9 mouse cellular contexts compared by ENCODE assay signal in the genomic region with DNA sequence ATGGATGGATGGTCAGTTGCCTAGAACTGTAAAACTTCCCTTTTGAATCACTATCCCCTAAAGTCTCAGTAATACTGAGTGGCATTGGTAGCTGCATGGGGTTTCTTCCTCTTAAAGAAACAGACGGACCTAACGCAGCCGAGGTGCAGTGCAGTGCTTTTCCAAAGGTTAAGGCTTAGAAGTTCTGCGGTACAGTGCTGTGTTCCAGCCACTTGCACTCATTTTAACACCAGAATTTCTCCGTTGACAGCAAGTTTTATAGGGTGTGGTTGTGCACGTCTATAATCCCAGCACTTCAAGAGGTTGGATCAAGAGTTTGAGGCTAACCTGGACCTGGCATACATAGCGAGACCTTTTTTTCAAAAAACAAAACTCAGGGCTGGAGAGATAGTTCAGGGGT. TPM values are rescaled to one million over a fixed set of nuclear protein-coding genes. Genes with fewer than 3 reads are reported as not detected.
DNase-seq lines count a peak whose midpoint lies in the region; ATAC-seq and TF ChIP-seq lines count a peak whose summit lies in the region.
"Had no signal": no experiment of that assay in that cellular context is flagged by ENCODE, and none has a peak within 500 bp of the region (broad histone marks: within the 10 kb centered on the region; RNA-seq: fewer than 3 reads in every experiment).

No protein-coding gene starts in this region.

- H3K27ac ChIP-seq in kidney, postnatal 0 days: 0 out of 2 replicates have a peak overlapping the region, but pooled peaks have one; percentile 100
- no peak overlapping the region for H3K27ac ChIP-seq in embryonic facial prominence, embryonic 11.5 days (replicated peaks; ENCODE audit: low read depth, low read length)
- no peak overlapping the region; the same call in 1 of the 2 replicates for H3K27ac ChIP-seq in intestine, embryonic 16.5 days (ENCODE audit: low read length)
- no peak overlapping the region for H3K27ac ChIP-seq in neural tube, embryonic 12.5 days
- no peak overlapping the region for H3K27ac ChIP-seq in cerebellum, adult 2 months (ENCODE audit: insufficient read depth, low read length)

- DNase-seq in kidney, postnatal 0 days (ENCODE audit: low spot score): no peak
- DNase-seq in kidney, postnatal 36 days: no peak
- no peak for DNase-seq in embryonic facial prominence, embryonic 11.5 days (ENCODE audit: low spot score)
- DNase-seq in layer of hippocampus, postnatal 10 days (ENCODE audit: low spot score in 2 of 2): no peak
- no peak for DNase-seq in cerebellum, adult 2 months
- DNase-seq in right cerebral cortex, postnatal 10 days (ENCODE audit: low spot score in 2 of 2): no peak

- H3K9me3 ChIP-seq in kidney, postnatal 0 days (replicated peaks; ENCODE audit: low read length): no peaks in the 10 kb centered on the region
- H3K9me3 ChIP-seq in embryonic facial prominence, embryonic 11.5 days (replicated peaks; ENCODE audit: control insufficient read depth, low read length): no peaks in the 10 kb centered on the region
- H3K9me3 ChIP-seq in intestine, embryonic 16.5 days (ENCODE audit: control insufficient read depth, low read length): no peaks in the 10 kb centered on the region
- no peaks in the 10 kb centered on the region for H3K9me3 ChIP-seq in neural tube, embryonic 12.5 days

- TF ChIP-seq POLR2A in cerebellum, adult 2 months (IDR thresholded peaks at IDR 0.05; ENCODE audit: borderline replicate concordance, insufficient read depth, low read length): no peak

- H3K36me3 ChIP-seq in kidney, postnatal 0 days (ENCODE audit: insufficient read depth, low read length): no peaks in the 10 kb centered on the region
- no peaks in the 10 kb centered on the region for H3K36me3 ChIP-seq in embryonic facial prominence, embryonic 11.5 days (replicated peaks; ENCODE audit: control insufficient read depth, insufficient read depth, low read depth, low read length)
- H3K36me3 ChIP-seq in intestine, embryonic 16.5 days (ENCODE audit: control insufficient read depth, insufficient read depth, low read length): no peaks in the 10 kb centered on the region
- no peaks in the 10 kb centered on the region for H3K36me3 ChIP-seq in neural tube, embryonic 12.5 days

- WGBS in kidney, postnatal 0 days: 33% methylated on average over 7 of the region's 7 CpGs
- WGBS in embryonic facial prominence, embryonic 11.5 days: 45% methylated on average over 7 of the region's 7 CpGs
- WGBS in intestine, embryonic 16.5 days: 43% methylated on average over 7 of the region's 7 CpGs
- WGBS in neural tube, embryonic 12.5 days: 52% methylated on average over 7 of the region's 7 CpGs
- 69% methylated on average over 7 of the region's 7 CpGs for WGBS in cerebellum, adult 2 months

- no peak for TF ChIP-seq CTCF in kidney, postnatal 0 days (IDR thresholded peaks at IDR 0.05; ENCODE audit: low read depth)
- TF ChIP-seq CTCF in cerebellum, adult 2 months (IDR thresholded peaks at IDR 0.05; ENCODE audit: borderline replicate concordance, insufficient read depth, low read depth, low read length): no peak

- peak overlapping the region; percentile 95 for H3K4me3 ChIP-seq in kidney, postnatal 0 days (replicated peaks; ENCODE audit: low read depth, low read length)
- peak overlapping the region; percentile 97 for H3K4me3 ChIP-seq in embryonic facial prominence, embryonic 11.5 days (ENCODE audit: low read depth, low read length)
- H3K4me3 ChIP-seq in intestine, embryonic 16.5 days (ENCODE audit: low read length): peak overlapping the region; percentile 99
- peak overlapping the region; percentile 86; the same call in 1 of the 2 replicates for H3K4me3 ChIP-seq in neural tube, embryonic 12.5 days
- H3K4me3 ChIP-seq in cerebellum, adult 2 months (replicated peaks; ENCODE audit: insufficient read depth, low read depth, low read length): no peak overlapping the region

- no peak for ATAC-seq in kidney, postnatal 0 days (replicated peaks; ENCODE audit: low FRiP score, low read depth)
- no peak for ATAC-seq in embryonic facial prominence, embryonic 11.5 days (replicated peaks; ENCODE audit: insufficient number of reproducible peaks, low FRiP score, low TSS enrichment, low read depth)
- no peak for ATAC-seq in intestine, embryonic 16.5 days
- ATAC-seq in neural tube, embryonic 12.5 days (ENCODE audit: low FRiP score, low read depth): no peak

- H3K9ac ChIP-seq in kidney, postnatal 0 days (ENCODE audit: low read depth, low read length): peak overlapping the region; percentile 99
- H3K9ac ChIP-seq in embryonic facial prominence, embryonic 11.5 days (replicated peaks; ENCODE audit: low read length): no peak overlapping the region; the same call in 1 of the 2 replicates
- peak overlapping the region; percentile 99; the same call in 1 of the 2 replicates for H3K9ac ChIP-seq in intestine, embryonic 16.5 days (ENCODE audit: low read depth, low read length)
- H3K9ac ChIP-seq in neural tube, embryonic 12.5 days: no peak overlapping the region

- H3K4me2 ChIP-seq in kidney, postnatal 0 days (ENCODE audit: low read length): peak overlapping the region; percentile 71
- H3K4me2 ChIP-seq in embryonic facial prominence, embryonic 11.5 days (ENCODE audit: low read depth, low read length): peak overlapping the region; percentile 87
- peak overlapping the region; percentile 81 for H3K4me2 ChIP-seq in intestine, embryonic 16.5 days (ENCODE audit: low read depth, low read length)
- H3K4me2 ChIP-seq in neural tube, embryonic 12.5 days (replicated peaks): peak overlapping the region; percentile 87

- H3K4me1 ChIP-seq in kidney, postnatal 0 days (replicated peaks; ENCODE audit: insufficient read depth, low read length): peaks cover 23% of the 10 kb centered on the region
- peaks cover 10% of the 10 kb centered on the region for H3K4me1 ChIP-seq in embryonic facial prominence, embryonic 11.5 days (ENCODE audit: control insufficient read depth, insufficient read depth, low read length)
- peaks cover 28% of the 10 kb centered on the region for H3K4me1 ChIP-seq in intestine, embryonic 16.5 days (ENCODE audit: control insufficient read depth, insufficient read depth, low read length)
- H3K4me1 ChIP-seq in neural tube, embryonic 12.5 days: peaks cover 32% of the 10 kb centered on the region
- no peaks in the 10 kb centered on the region; the same call in 1 of the 2 replicates for H3K4me1 ChIP-seq in cerebellum, adult 2 months (ENCODE audit: control insufficient read depth, insufficient read depth, low read length)

- H3K27me3 ChIP-seq in kidney, postnatal 0 days (ENCODE audit: insufficient read depth, low read length): no peaks in the 10 kb centered on the region
- no peaks in the 10 kb centered on the region for H3K27me3 ChIP-seq in embryonic facial prominence, embryonic 11.5 days (ENCODE audit: control insufficient read depth, insufficient read depth, low read length)
- no peaks in the 10 kb centered on the region for H3K27me3 ChIP-seq in intestine, embryonic 16.5 days (replicated peaks; ENCODE audit: control insufficient read depth, insufficient read depth, low read length)
- no peaks in the 10 kb centered on the region for H3K27me3 ChIP-seq in neural tube, embryonic 12.5 days (replicated peaks)
- no peaks in the 10 kb centered on the region for H3K27me3 ChIP-seq in cerebellum, adult 2 months (ENCODE audit: control insufficient read depth, insufficient read depth, low read length)

RNA-seq across cellular contexts. Expression of a gene that starts 2.0 kb away (rescaled TPM):
- polyA plus RNA-seq in kidney, postnatal 0 days (2015; fragmentation: Nextera tagmentation; extraction: Ambion mirVana): 8.2 and 9.0 TPM in 2 replicates
- 11.3 and 11.7 TPM in 2 replicates for polyA plus RNA-seq in embryonic facial prominence, embryonic 11.5 days (2014; fragmentation: Nextera tagmentation; extraction: Ambion mirVana)
- 5.4 and 5.6 TPM in 2 replicates for polyA plus RNA-seq in intestine, embryonic 16.5 days (2015; fragmentation: Nextera tagmentation; extraction: Ambion mirVana)
- polyA plus RNA-seq in neural tube, embryonic 12.5 days (2016; fragmentation: Nextera tagmentation; extraction: Ambion mirVana): 7.0 and 7.1 TPM in 2 replicates
- total RNA-seq in layer of hippocampus, postnatal 10 days (2021): 1 to 10 TPM; 5.6 to 6.1 TPM
- polyA plus RNA-seq in cerebellum, adult 2 months (2012; rRNA removed): 3.2 and 3.3 TPM in 2 replicates

RNA-seq across cellular contexts. Expression of a gene that starts 2.6 kb away (rescaled TPM):
- polyA plus RNA-seq in kidney, postnatal 0 days (2015; fragmentation: Nextera tagmentation; extraction: Ambion mirVana): 13.0 and 13.2 TPM in 2 replicates
- 21.2 and 22.3 TPM in 2 replicates for polyA plus RNA-seq in embryonic facial prominence, embryonic 11.5 days (2014; fragmentation: Nextera tagmentation; extraction: Ambion mirVana)
- polyA plus RNA-seq in intestine, embryonic 16.5 days (2015; fragmentation: Nextera tagmentation; extraction: Ambion mirVana): 8.8 and 9.4 TPM in 2 replicates
- 15.1 and 17.9 TPM in 2 replicates for polyA plus RNA-seq in neural tube, embryonic 12.5 days (2016; fragmentation: Nextera tagmentation; extraction: Ambion mirVana)
- 10 to 100 TPM; 16.9 to 20.9 TPM for total RNA-seq in layer of hippocampus, postnatal 10 days (2021)
- polyA plus RNA-seq in cerebellum, adult 2 months (2012; rRNA removed): 16.7 and 18.8 TPM in 2 replicates

RNA-seq across cellular contexts. Expression of a gene that starts 31.9 kb away (rescaled TPM):
- 12.4 and 14.6 TPM in 2 replicates for polyA plus RNA-seq in kidney, postnatal 0 days (2015; fragmentation: Nextera tagmentation; extraction: Ambion mirVana)
- 3.9 and 6.0 TPM in 2 replicates for polyA plus RNA-seq in embryonic facial prominence, embryonic 11.5 days (2014; fragmentation: Nextera tagmentation; extraction: Ambion mirVana)
- polyA plus RNA-seq in intestine, embryonic 16.5 days (2015; fragmentation: Nextera tagmentation; extraction: Ambion mirVana): 11.6 and 12.5 TPM in 2 replicates
- 5.2 and 5.6 TPM in 2 replicates for polyA plus RNA-seq in neural tube, embryonic 12.5 days (2016; fragmentation: Nextera tagmentation; extraction: Ambion mirVana)
- 10 to 100 TPM; 62.3 to 75.3 TPM for total RNA-seq in layer of hippocampus, postnatal 10 days (2021)
- polyA plus RNA-seq in cerebellum, adult 2 months (2012; rRNA removed): 20.0 and 20.6 TPM in 2 replicates

RNA-seq across cellular contexts. Expression of a gene that starts 45.3 kb away (rescaled TPM):
- polyA plus RNA-seq in kidney, postnatal 0 days (2015; fragmentation: Nextera tagmentation; extraction: Ambion mirVana): 7.2 and 7.5 TPM in 2 replicates
- 1.2 and 2.5 TPM in 2 replicates for polyA plus RNA-seq in embryonic facial prominence, embryonic 11.5 days (2014; fragmentation: Nextera tagmentation; extraction: Ambion mirVana)
- 0.99 and 1.5 TPM in 2 replicates for polyA plus RNA-seq in intestine, embryonic 16.5 days (2015; fragmentation: Nextera tagmentation; extraction: Ambion mirVana)
- 0.75 and 0.83 TPM in 2 replicates for polyA plus RNA-seq in neural tube, embryonic 12.5 days (2016; fragmentation: Nextera tagmentation; extraction: Ambion mirVana)
- 1 to 10 TPM; 1.5 to 2.5 TPM for total RNA-seq in layer of hippocampus, postnatal 10 days (2021)
- polyA plus RNA-seq in cerebellum, adult 2 months (2012; rRNA removed): 0.72 and 0.90 TPM in 2 replicates
- total RNA-seq: neutrophil, adult 5-6 weeks had no signal

RNA-seq across cellular contexts. Expression of a gene that starts 47.4 kb away (rescaled TPM):
- 0.43 and 0.54 TPM in 2 replicates for polyA plus RNA-seq in kidney, postnatal 0 days (2015; fragmentation: Nextera tagmentation; extraction: Ambion mirVana)
- polyA plus RNA-seq in embryonic facial prominence, embryonic 11.5 days (2014; fragmentation: Nextera tagmentation; extraction: Ambion mirVana): 1.9 and 2.0 TPM in 2 replicates
- polyA plus RNA-seq in intestine, embryonic 16.5 days (2015; fragmentation: Nextera tagmentation; extraction: Ambion mirVana): 2.6 and 2.8 TPM in 2 replicates
- polyA plus RNA-seq in neural tube, embryonic 12.5 days (2016; fragmentation: Nextera tagmentation; extraction: Ambion mirVana): 5.0 and 5.8 TPM in 2 replicates
- total RNA-seq in layer of hippocampus, postnatal 10 days (2021): 10 to 100 TPM; 48.9 to 52.7 TPM
- polyA plus RNA-seq in cerebellum, adult 2 months (2012; rRNA removed): 3.8 and 4.4 TPM in 2 replicates

Comparison
In these comparisons a context has a peak if more than half of its experiments do, and no peak if none do; other contexts are left out.
1. H3K9ac ChIP-seq: peak in kidney, postnatal 0 days (single experiment) and intestine, embryonic 16.5 days (single experiment); none in embryonic facial prominence, embryonic 11.5 days (single experiment) and neural tube, embryonic 12.5 days (single experiment).
2. Peak in every context shown above with its lines, with median percentiles within 50 percentile points of each other: H3K4me2 ChIP-seq.